Mouse (Mus musculus) heart, adult 8-10 months (tissue): ENCODE measurements around the gene Gm3252. TPM values are rescaled to one million over a fixed set of nuclear protein-coding genes. Genes with fewer than 3 reads are reported as not detected.
"Not testable (repeated sequence)": the region's sequence is repeated elsewhere in the genome, so short reads cannot be mapped to it uniquely, and the experiment has no call there.

ENCODE experiments used
- DNase-seq: peaks from one replicate; pipeline ENCODE4 v3.0.0; 2022; ENCODE audit warnings: low spot score
- total RNA-seq, 4 experiments: library from RNA; stranded (reverse); gene quantifications; 2 replicates each; pipeline ENCODE4 v1.2.4; 2022

Gene Gm3252
- total RNA-seq = under 1 TPM in 1 of 4 experiments, not detected in 3; 0.20 TPM

- not testable (repeated sequence) for DNase-seq
Observed at GRCm38 (mm10) chr14:4726038-4726880, at the start of gene Gm3252. Gene Gm3252 (plus strand): TSS chr14:4726775.

DNA sequence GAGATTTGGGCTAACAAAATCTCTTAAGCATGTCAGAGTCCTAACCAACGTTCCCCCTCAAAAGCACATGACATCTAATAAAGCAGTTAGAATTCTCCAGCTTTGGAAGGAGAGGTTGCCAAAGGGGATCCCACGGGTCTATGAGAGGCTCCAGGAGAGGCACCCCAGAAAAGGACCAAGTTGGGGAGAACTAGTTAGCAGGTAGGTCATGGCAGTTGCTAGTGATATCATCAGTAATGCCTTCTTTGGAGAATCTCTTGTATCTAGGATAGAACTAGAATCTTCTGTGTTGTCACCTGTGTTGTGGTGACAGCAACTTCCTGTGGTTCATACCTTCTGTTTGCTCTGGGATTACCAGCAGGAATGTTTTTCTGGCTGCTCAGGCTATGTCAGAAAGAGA, 17.6 kb upstream of the Gm3252 start, which contains the start of gene Gm7876:
Gene Gm7876, plus strand, starts transcription at position 301 of the 400 bp plus-strand sequence.
- not testable (repeated sequence) for DNase-seq

GRCm38 (mm10) chr14:4776037-4776436, 49.5 kb downstream of the Gm3252 start, which contains the start of gene Gm9602:
Gene Gm9602 (plus strand): TSS chr14:4776337.
- not testable (repeated sequence) for DNase-seq

Other genes with a start within 250 kb of the Gm3252 start
- gene Gm3182, start 245.0 kb upstream of the Gm3252 start, total RNA-seq = not detected
- not detected for gene Gm3047, start 171.4 kb upstream of the Gm3252 start, total RNA-seq
- gene Gm8159, start 94.4 kb upstream of the Gm3252 start, total RNA-seq = not detected
- not detected for gene Gm3239, start 62.6 kb upstream of the Gm3252 start, total RNA-seq
- gene Gm7876, start 17.5 kb upstream of the Gm3252 start, total RNA-seq = not detected
- not detected for gene Gm9602, start 49.6 kb downstream of the Gm3252 start, total RNA-seq
- not detected for gene Gm3269, start 111.3 kb downstream of the Gm3252 start, total RNA-seq
- gene Gm3264, start 128.8 kb downstream of the Gm3252 start, total RNA-seq = 1 to 10 TPM in 1 of 4 experiments, under 1 TPM in 1, not detected in 2; 0.75 to 1.1 TPM
- not detected for gene Gm3278, start 165.6 kb downstream of the Gm3252 start, total RNA-seq